Mouse (Mus musculus) intestine, postnatal 0 days (tissue): ENCODE measurements around the gene Vasp. TPM values are rescaled to one million over a fixed set of nuclear protein-coding genes. Genes with fewer than 3 reads are reported as not detected.

ENCODE experiments used
- ATAC-seq: fragments of 200-750 bp; cut with Nextera tagmentation; 2 replicates; pipeline ENCODE4 v1.8.0; 2017; ENCODE audit warnings: mild to moderate bottlenecking, moderate TSS enrichment, moderate library complexity
- H3K27ac ChIP-seq: fragments of 300-500 bp; sonication (generic); 2 replicates; pipeline ENCODE4 v1.5.1; 2014; ENCODE audit warnings: mild to moderate bottlenecking, low read depth, low read length, moderate library complexity
- H3K27me3 ChIP-seq: fragments of 300-500 bp; sonication (generic); replicated peaks from 2 replicates; pipeline ENCODE4 v1.6.1; 2014; ENCODE audit warnings: low read length, mixed read lengths; ENCODE audit not compliant: control insufficient read depth, insufficient read depth
- H3K36me3 ChIP-seq: fragments of 300-500 bp; sonication (generic); 2 replicates; pipeline ENCODE4 v1.6.1; 2014; ENCODE audit warnings: mild to moderate bottlenecking, moderate library complexity; ENCODE audit not compliant: control insufficient read depth, insufficient read depth
- H3K4me1 ChIP-seq: fragments of 300-500 bp; sonication (generic); replicated peaks from 2 replicates; pipeline ENCODE4 v1.6.1; 2014; ENCODE audit warnings: antibody characterized with exemption, low read length, mixed read lengths; ENCODE audit not compliant: control insufficient read depth, insufficient read depth
- H3K4me2 ChIP-seq: fragments of 300-500 bp; sonication (generic); replicated peaks from 2 replicates; pipeline ENCODE4 v1.6.1; 2014; ENCODE audit warnings: low read depth, mild to moderate bottlenecking, moderate library complexity
- H3K4me3 ChIP-seq: fragments of 300-500 bp; sonication (generic); 2 replicates; pipeline ENCODE4 v1.5.1; 2014; ENCODE audit warnings: low read depth, low read length
- H3K9ac ChIP-seq: fragments of 300-500 bp; sonication (generic); 2 replicates; pipeline ENCODE4 v1.6.1; 2014; ENCODE audit warnings: mild to moderate bottlenecking, low read depth, low read length
- H3K9me3 ChIP-seq: fragments of 300-500 bp; sonication (generic); 2 replicates; pipeline ENCODE4 v1.6.1; 2016; ENCODE audit warnings: mixed run types; ENCODE audit not compliant: control insufficient read depth
- CTCF ChIP-seq: sonication (generic); IDR thresholded peaks from 2 replicates; pipeline ENCODE4 v1.5.1; 2016; ENCODE audit warnings: low read depth, mild to moderate bottlenecking, control low read depth, antibody characterized with exemption, moderate library complexity
- WGBS: fragments of 180-500 bp; shearing (Covaris S2); extraction: QIAGEN DNeasy Blood & Tissue Kit; methylation state at CpG from one replicate; pipeline ENCODE4 v1.1.7; 2014; 5-methylcytosine and 5-hydroxymethylcytosine counted together
- polyA plus RNA-seq: library from polyadenylated mRNA; unstranded; fragments of >200 nt; fragmentation: Nextera tagmentation; extraction: Ambion mirVana; gene quantifications from 2 replicates; pipeline ENCODE4 v1.2.1, GENCODE M21; 2015

Vasp gene
- polyA plus RNA-seq: 98.5 and 106 TPM in 2 replicates

DNA sequence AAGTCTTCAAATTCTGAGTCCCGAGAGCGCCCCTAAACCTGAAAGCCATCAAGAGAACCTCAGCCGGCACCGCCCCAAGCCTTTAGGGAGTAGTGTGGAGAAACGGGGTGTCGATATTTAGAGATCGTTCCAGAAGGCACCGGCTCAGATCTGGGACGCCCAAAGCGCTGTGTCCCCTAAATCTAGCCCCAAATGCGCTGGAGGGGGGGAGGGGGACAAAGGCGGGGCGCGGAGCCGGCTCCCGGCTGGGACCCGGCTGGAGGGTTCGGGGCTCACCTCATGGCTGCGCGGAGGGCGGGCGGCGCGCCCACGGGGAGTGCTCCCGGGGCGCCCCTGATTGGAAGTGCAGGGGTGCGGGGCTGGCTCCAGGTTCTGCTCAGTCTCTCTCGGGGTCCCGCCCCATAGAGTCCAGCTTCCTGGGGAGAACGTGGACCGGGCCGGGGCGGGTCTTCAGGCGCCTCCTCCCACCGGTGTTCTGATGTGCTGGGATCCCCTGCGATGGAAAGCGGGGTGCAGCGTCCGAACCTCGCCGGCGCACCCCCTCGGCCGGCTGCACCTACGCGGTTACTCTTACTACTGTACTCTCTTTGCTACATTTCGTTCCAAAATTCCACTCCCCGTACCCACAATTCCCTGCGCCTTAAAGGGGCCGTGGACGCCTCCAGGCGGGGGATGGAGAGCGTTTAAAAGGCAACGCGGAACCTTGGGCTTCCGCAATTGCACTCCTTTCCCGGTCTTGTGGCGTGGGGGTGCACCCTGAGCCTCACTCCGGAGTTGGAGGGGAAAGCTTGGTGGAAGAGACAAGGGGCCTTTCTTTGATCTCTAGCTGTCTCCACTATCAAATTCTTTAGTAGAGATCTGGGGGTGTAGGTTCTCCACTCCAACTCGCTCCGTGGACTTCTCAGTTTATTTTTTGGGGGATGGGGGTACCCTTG is at the start of gene Vasp:
TSS of gene Vasp (minus strand) at position 580 of the 935 bp plus-strand sequence.
- Histone ChIP-seq H3K27ac (peak within 1 kb of the TSS; percentile 95), H3K36me3 (peaks cover 6% of the 10 kb centered on the region; the same call in 1 of the 2 replicates), H3K9ac (peak within 1 kb of the TSS; percentile 71), H3K9me3 (no peaks in the 10 kb centered on the region), H3K27me3 (no peaks in the 10 kb centered on the region), H3K4me3 (peak within 1 kb of the TSS; percentile 93), H3K4me1 (no peaks in the 10 kb centered on the region), H3K4me2 (peak within 1 kb of the TSS; percentile 95)
- under 1% methylated on average over 60 of the region's 62 CpGs for WGBS
- peak; percentile 74 for ATAC-seq
- peak; percentile 25 for TF ChIP-seq CTCF

DNA sequence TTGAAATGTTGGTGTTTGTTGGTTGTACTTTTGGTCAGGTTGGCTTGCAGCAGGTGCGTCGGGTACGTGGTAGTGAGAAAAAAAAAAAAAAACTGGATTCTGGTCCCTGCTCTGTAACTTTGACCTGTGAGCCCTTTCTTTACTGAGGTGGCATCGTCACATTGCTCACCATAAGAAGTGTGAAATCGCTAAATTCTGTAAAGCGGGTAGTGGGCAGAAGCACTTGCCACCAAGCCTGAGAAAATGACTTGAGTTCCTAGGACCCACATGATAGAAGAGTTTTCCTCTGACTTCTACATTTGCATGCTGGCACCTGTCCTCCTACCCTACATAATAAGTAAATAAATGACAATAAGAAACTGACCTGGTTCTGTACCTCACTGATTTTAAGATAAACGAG is 49.0 kb upstream of the Vasp start:
- 37% methylated on average over 7 of the region's 7 CpGs for WGBS
- peak overlapping the region; percentile 45; the same call in 1 of the 2 replicates for H3K4me3 ChIP-seq
- ATAC-seq: no peak
- H3K27me3 ChIP-seq: 0 out of 2 replicates have a peak, but pooled peaks cover 14% of the 10 kb centered on the region
- no peak overlapping the region for H3K27ac ChIP-seq
- peak overlapping the region; percentile 79 for H3K4me2 ChIP-seq
- H3K36me3 ChIP-seq: no peaks in the 10 kb centered on the region
- H3K9ac ChIP-seq: no peak overlapping the region
- TF ChIP-seq CTCF: no peak
- no peaks in the 10 kb centered on the region for H3K9me3 ChIP-seq
- H3K4me1 ChIP-seq: no peaks in the 10 kb centered on the region

DNA sequence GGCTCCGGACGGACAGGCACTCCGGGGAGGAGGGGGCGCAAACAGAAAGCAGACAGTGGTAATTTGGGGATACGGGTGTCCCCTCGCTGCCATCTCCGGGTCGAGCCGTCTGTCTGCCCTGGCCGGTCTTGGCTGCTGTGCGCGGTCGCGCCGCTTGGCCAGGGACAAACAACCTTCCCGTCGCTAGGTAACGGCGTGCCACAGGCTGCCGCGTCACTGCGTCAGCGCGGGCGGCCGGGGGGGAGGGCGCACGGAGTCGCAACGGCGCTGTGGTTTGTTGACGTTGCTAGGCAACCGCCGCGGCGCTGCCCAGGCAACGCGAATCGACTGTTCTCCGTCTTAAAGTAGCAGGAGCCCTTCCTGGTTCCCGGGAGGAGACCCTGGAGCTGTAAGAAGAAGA is 48.3 kb upstream of the Vasp start:
- no peaks in the 10 kb centered on the region for H3K9me3 ChIP-seq
- WGBS: under 1% methylated on average over 41 of the region's 41 CpGs
- peak overlapping the region; percentile 79 for H3K4me2 ChIP-seq
- H3K4me3 ChIP-seq: peak overlapping the region; percentile 45
- no peak overlapping the region for H3K27ac ChIP-seq
- no peaks in the 10 kb centered on the region for H3K36me3 ChIP-seq
- 0 out of 2 replicates have a peak, but pooled peaks cover 14% of the 10 kb centered on the region for H3K27me3 ChIP-seq
- no peaks in the 10 kb centered on the region for H3K4me1 ChIP-seq
- H3K9ac ChIP-seq: no peak overlapping the region
- no peak for TF ChIP-seq CTCF
- peak; percentile 93 for ATAC-seq

DNA sequence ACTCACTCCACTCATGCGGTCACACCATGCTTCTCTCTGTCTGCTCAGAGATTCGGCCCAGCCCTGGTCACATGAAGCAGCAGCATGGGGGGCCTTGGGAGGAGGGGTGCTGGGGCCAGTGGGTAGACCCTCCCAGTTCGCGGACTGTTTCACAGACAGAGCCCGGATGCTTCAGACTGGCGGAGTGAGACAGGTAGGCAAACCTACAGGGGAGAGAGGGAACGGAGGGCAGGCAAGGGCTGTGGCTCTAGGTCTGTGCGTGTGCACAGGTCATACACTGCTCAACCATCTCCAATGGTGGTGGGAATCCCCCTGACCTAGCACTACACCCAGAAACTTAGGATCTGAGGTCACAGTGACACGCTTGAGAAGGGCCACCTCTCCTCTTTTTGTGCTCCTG is 47.8 kb upstream of the Vasp start:
- H3K27ac ChIP-seq: no peak overlapping the region
- H3K4me1 ChIP-seq: no peaks in the 10 kb centered on the region
- no peak for TF ChIP-seq CTCF
- ATAC-seq: peak; percentile 52
- peak overlapping the region; percentile 45 for H3K4me3 ChIP-seq
- H3K4me2 ChIP-seq: peak overlapping the region; percentile 79
- 17% methylated on average over 9 of the region's 9 CpGs for WGBS
- H3K36me3 ChIP-seq: no peaks in the 10 kb centered on the region
- 0 out of 2 replicates have a peak, but pooled peaks cover 14% of the 10 kb centered on the region for H3K27me3 ChIP-seq
- H3K9ac ChIP-seq: no peak overlapping the region
- H3K9me3 ChIP-seq: no peaks in the 10 kb centered on the region

DNA sequence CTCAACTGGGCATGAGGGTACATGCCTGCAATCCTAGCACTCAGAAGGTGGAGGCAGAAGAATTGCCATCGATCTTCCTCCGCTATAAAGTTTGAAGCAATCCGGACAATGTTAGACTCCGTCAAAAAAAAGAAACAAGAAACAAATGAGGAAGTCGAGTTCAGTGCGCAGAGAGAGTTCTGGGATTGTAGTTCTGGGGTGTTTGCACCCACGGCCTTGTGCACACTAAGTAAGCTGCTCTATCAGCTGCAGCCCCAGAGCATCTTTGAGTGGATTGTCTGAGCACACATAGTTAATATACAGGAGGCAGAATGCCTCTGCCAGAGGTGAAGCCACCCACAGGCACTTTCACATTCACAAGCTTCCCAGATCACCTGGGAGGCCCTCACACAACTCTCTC is 47.1 kb upstream of the Vasp start:
- TF ChIP-seq CTCF: no peak
- Histone ChIP-seq H3K4me1 (no peaks in the 10 kb centered on the region), H3K36me3 (no peaks in the 10 kb centered on the region), H3K27me3 (0 out of 2 replicates have a peak, but pooled peaks cover 20% of the 10 kb centered on the region), H3K9me3 (no peaks in the 10 kb centered on the region), H3K4me2 (no peak overlapping the region), H3K27ac (no peak overlapping the region), H3K9ac (no peak overlapping the region), H3K4me3 (no peak overlapping the region)
- WGBS: 72% methylated on average over 7 of the region's 7 CpGs
- ATAC-seq: no peak

DNA sequence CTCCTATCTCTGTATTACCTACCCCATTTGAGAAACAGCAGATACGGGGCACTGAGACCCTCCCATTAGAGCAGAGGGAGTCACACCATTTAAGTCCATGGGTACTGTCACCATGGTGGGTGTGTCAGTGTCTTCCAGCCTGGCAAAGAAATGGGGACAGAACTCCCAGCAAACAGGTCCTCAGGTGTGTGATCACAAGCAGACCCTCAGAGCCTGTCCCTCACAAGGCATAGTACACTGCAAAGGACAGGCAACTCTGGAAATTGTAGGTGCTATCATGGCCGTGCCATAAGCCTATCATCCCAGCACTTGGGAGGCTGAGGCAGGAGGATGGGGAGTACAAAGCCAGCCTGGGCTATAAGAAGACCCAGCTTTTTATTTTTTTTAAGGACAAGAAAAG is 46.6 kb upstream of the Vasp start:
- no peak overlapping the region for H3K4me3 ChIP-seq
- H3K36me3 ChIP-seq: no peaks in the 10 kb centered on the region
- TF ChIP-seq CTCF: no peak
- no peak overlapping the region for H3K9ac ChIP-seq
- H3K9me3 ChIP-seq: no peaks in the 10 kb centered on the region
- H3K27me3 ChIP-seq: 0 out of 2 replicates have a peak, but pooled peaks cover 20% of the 10 kb centered on the region
- no peak overlapping the region for H3K4me2 ChIP-seq
- ATAC-seq: no peak
- 75% methylated on average over 2 of the region's 2 CpGs for WGBS
- H3K27ac ChIP-seq: no peak overlapping the region
- H3K4me1 ChIP-seq: no peaks in the 10 kb centered on the region
